Mouse (Mus musculus): Measurements from ENCODE around the gene Lhcgr. TPM values are rescaled to one million over a fixed set of nuclear protein-coding genes. Genes with fewer than 3 reads are reported as not detected.

Gene Lhcgr
- polyA plus RNA-seq, 1 experiment = not detected

DNA sequence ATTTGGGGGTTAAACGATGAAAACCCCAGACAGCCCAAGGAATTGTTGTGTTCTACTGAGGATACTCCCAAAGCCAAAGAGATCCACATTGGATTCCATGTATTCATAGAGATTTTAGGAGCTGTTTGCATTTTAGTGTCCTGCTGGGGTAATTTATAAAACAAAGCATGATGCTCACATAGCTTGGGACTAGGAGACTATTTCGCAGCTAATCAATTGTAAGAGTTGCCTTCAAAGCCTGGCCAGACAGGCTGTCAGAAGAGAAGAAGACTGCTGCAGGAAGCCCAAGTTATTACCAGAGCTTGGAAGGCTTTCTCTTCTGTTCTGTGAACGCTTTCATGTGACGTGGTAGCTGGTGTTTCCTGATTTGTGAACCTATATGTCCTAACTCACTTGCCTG lies 5.4 kb downstream of the Lhcgr start:
- H3K4me3 ChIP-seq = no peak overlapping the region
- no peaks in the 10 kb centered on the region for H3K36me3 ChIP-seq (ENCODE audit: control insufficient read depth, insufficient read depth)
- TF ChIP-seq E2F4 (IDR thresholded peaks at IDR 0.05; ENCODE audit: insufficient read depth) (no peak), REST (IDR thresholded peaks at IDR 0.05; ENCODE audit: insufficient read depth, insufficient read length) (no peak), POLR2A (IDR thresholded peaks at IDR 0.05; ENCODE audit: insufficient read length, low read depth) (no peak), TCF3 (IDR thresholded peaks at IDR 0.05; ENCODE audit: insufficient read length, low read depth) (no peak), TCF12 (IDR thresholded peaks at IDR 0.05; ENCODE audit: insufficient read depth, poor library complexity, severe bottlenecking) (no peak), CEBPB (IDR thresholded peaks at IDR 0.05; ENCODE audit: insufficient read depth, poor library complexity, severe bottlenecking) (no peak), MAX (IDR thresholded peaks at IDR 0.05; ENCODE audit: low read depth) (no peak), SRF (IDR thresholded peaks at IDR 0.05; ENCODE audit: control insufficient read depth, insufficient read length, low read depth) (no peak), POLR2AphosphoS2 (IDR thresholded peaks at IDR 0.05; ENCODE audit: insufficient read length, low read depth) (no peak), USF1 (IDR thresholded peaks at IDR 0.05; ENCODE audit: low read depth) (no peak), MYOD1 (IDR thresholded peaks at IDR 0.05; ENCODE audit: control insufficient read depth in 1 of 3, insufficient read length in 2 of 3, low read depth in 2 of 3) (no peak), MYOG (IDR thresholded peaks at IDR 0.05; ENCODE audit: control insufficient read depth in 1 of 3, insufficient read depth in 1 of 3, insufficient read length in 2 of 3, low read depth in 2 of 3) (no peak)
- H3K4me2 ChIP-seq (ENCODE audit: low read depth) = no peak overlapping the region
- no peaks in the 10 kb centered on the region for H3K27me3 ChIP-seq (ENCODE audit: control insufficient read depth, insufficient read depth, insufficient read length)
- no peak overlapping the region for H3ac ChIP-seq (ENCODE audit: control insufficient read depth, insufficient read length)
- no peaks in the 10 kb centered on the region for H3K79me2 ChIP-seq (ENCODE audit: control insufficient read depth, insufficient read depth)

GRCm38 (mm10) chr17:88779148-88779547 lies 12.6 kb downstream of the Lhcgr start:
- H3ac ChIP-seq (ENCODE audit: control insufficient read depth, insufficient read length) = no peak overlapping the region
- no peaks in the 10 kb centered on the region for H3K36me3 ChIP-seq (ENCODE audit: control insufficient read depth, insufficient read depth)
- TF ChIP-seq USF1 (IDR thresholded peaks at IDR 0.05; ENCODE audit: low read depth) (no peak), POLR2A (IDR thresholded peaks at IDR 0.05; ENCODE audit: insufficient read length, low read depth) (no peak), MYOG (IDR thresholded peaks at IDR 0.05; ENCODE audit: control insufficient read depth in 1 of 3, insufficient read depth in 1 of 3, insufficient read length in 2 of 3, low read depth in 2 of 3) (no peak), TCF3 (IDR thresholded peaks at IDR 0.05; ENCODE audit: insufficient read length, low read depth) (no peak), SRF (IDR thresholded peaks at IDR 0.05; ENCODE audit: control insufficient read depth, insufficient read length, low read depth) (no peak), POLR2AphosphoS2 (IDR thresholded peaks at IDR 0.05; ENCODE audit: insufficient read length, low read depth) (no peak), TCF12 (IDR thresholded peaks at IDR 0.05; ENCODE audit: insufficient read depth, poor library complexity, severe bottlenecking) (no peak), MYOD1 (IDR thresholded peaks at IDR 0.05; ENCODE audit: control insufficient read depth in 1 of 3, insufficient read length in 2 of 3, low read depth in 2 of 3) (no peak), REST (IDR thresholded peaks at IDR 0.05; ENCODE audit: insufficient read depth, insufficient read length) (no peak), MAX (IDR thresholded peaks at IDR 0.05; ENCODE audit: low read depth) (no peak), CEBPB (IDR thresholded peaks at IDR 0.05; ENCODE audit: insufficient read depth, poor library complexity, severe bottlenecking) (no peak), E2F4 (IDR thresholded peaks at IDR 0.05; ENCODE audit: insufficient read depth) (no peak)
- H3K4me2 ChIP-seq (ENCODE audit: low read depth) = no peak overlapping the region
- no peak overlapping the region for H3K4me3 ChIP-seq
- no peaks in the 10 kb centered on the region for H3K79me2 ChIP-seq (ENCODE audit: control insufficient read depth, insufficient read depth)
- no peaks in the 10 kb centered on the region for H3K27me3 ChIP-seq (ENCODE audit: control insufficient read depth, insufficient read depth, insufficient read length)

- Histone ChIP-seq H3K27me3 (ENCODE audit: control insufficient read depth, insufficient read depth, insufficient read length) (no peaks in the 10 kb centered on the region), H3K36me3 (ENCODE audit: control insufficient read depth, insufficient read depth) (no peaks in the 10 kb centered on the region), H3ac (ENCODE audit: control insufficient read depth, insufficient read length) (no peak overlapping the region), H3K4me3 (no peak overlapping the region), H3K4me2 (ENCODE audit: low read depth) (no peak overlapping the region), H3K79me2 (ENCODE audit: control insufficient read depth, insufficient read depth) (no peaks in the 10 kb centered on the region)
- no peak for TF ChIP-seq MYOD1 (IDR thresholded peaks at IDR 0.05; ENCODE audit: control insufficient read depth in 1 of 3, insufficient read length in 2 of 3, low read depth in 2 of 3)
- TF ChIP-seq CEBPB (IDR thresholded peaks at IDR 0.05; ENCODE audit: insufficient read depth, poor library complexity, severe bottlenecking) = no peak
- TF ChIP-seq POLR2A (IDR thresholded peaks at IDR 0.05; ENCODE audit: insufficient read length, low read depth) = no peak
- TF ChIP-seq USF1 (IDR thresholded peaks at IDR 0.05; ENCODE audit: low read depth) = no peak
- TF ChIP-seq TCF12 (IDR thresholded peaks at IDR 0.05; ENCODE audit: insufficient read depth, poor library complexity, severe bottlenecking) = no peak
- TF ChIP-seq REST (IDR thresholded peaks at IDR 0.05; ENCODE audit: insufficient read depth, insufficient read length) = no peak
- no peak for TF ChIP-seq MAX (IDR thresholded peaks at IDR 0.05; ENCODE audit: low read depth)
- TF ChIP-seq TCF3 (IDR thresholded peaks at IDR 0.05; ENCODE audit: insufficient read length, low read depth) = no peak
- no peak for TF ChIP-seq POLR2AphosphoS2 (IDR thresholded peaks at IDR 0.05; ENCODE audit: insufficient read length, low read depth)
- no peak for TF ChIP-seq SRF (IDR thresholded peaks at IDR 0.05; ENCODE audit: control insufficient read depth, insufficient read length, low read depth)
- no peak for TF ChIP-seq E2F4 (IDR thresholded peaks at IDR 0.05; ENCODE audit: insufficient read depth)
Measured at GRCm38 (mm10) chr17:88774103-88774526, 17.7 kb downstream of the Lhcgr start.

GRCm38 (mm10) chr17:88770081-88770480 lies 21.7 kb downstream of the Lhcgr start:
- H3K27me3 ChIP-seq (ENCODE audit: control insufficient read depth, insufficient read depth, insufficient read length) = no peaks in the 10 kb centered on the region
- no peak overlapping the region for H3K4me3 ChIP-seq
- H3K36me3 ChIP-seq (ENCODE audit: control insufficient read depth, insufficient read depth) = no peaks in the 10 kb centered on the region
- H3K79me2 ChIP-seq (ENCODE audit: control insufficient read depth, insufficient read depth) = no peaks in the 10 kb centered on the region
- no peak overlapping the region for H3K4me2 ChIP-seq (ENCODE audit: low read depth)
- no peak overlapping the region for H3ac ChIP-seq (ENCODE audit: control insufficient read depth, insufficient read length)
- TF ChIP-seq REST (IDR thresholded peaks at IDR 0.05; ENCODE audit: insufficient read depth, insufficient read length) = no peak
- no peak for TF ChIP-seq MYOG (IDR thresholded peaks at IDR 0.05; ENCODE audit: control insufficient read depth in 1 of 3, insufficient read depth in 1 of 3, insufficient read length in 2 of 3, low read depth in 2 of 3)

DNA sequence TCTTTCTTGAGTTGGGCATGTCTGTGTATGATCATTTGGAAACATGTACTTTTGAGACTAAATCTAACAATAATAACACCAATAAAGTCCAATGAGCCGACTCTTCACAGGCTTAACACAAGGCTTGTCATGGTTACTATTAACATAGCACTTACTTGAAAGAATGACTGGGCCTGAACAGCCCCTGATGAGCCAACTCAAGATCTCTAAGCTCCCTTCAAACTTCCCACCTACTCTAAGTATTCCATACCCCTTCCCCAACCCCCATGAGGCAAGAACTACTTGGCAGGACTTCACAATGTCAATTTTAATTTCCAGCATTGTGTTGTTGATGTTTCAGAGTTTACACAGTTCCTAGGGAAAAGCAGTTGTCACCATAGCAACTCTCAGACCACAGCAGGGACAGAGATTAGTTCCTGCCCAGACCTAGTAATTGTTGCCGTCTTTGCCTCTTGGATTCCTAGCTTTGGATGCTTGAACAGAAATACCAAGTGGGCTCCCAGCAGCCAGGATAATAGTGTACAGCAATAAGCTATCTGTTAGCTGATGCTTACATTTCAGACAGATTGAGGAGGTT lies 22.4 kb downstream of the Lhcgr start:
- no peaks in the 10 kb centered on the region for H3K27me3 ChIP-seq (ENCODE audit: control insufficient read depth, insufficient read depth, insufficient read length)
- no peaks in the 10 kb centered on the region for H3K36me3 ChIP-seq (ENCODE audit: control insufficient read depth, insufficient read depth)
- TF ChIP-seq POLR2A (IDR thresholded peaks at IDR 0.05; ENCODE audit: insufficient read length, low read depth) (no peak), TCF3 (IDR thresholded peaks at IDR 0.05; ENCODE audit: insufficient read length, low read depth) (no peak), MYOD1 (IDR thresholded peaks at IDR 0.05; ENCODE audit: control insufficient read depth in 1 of 3, insufficient read length in 2 of 3, low read depth in 2 of 3) (no peak), CEBPB (IDR thresholded peaks at IDR 0.05; ENCODE audit: insufficient read depth, poor library complexity, severe bottlenecking) (no peak), E2F4 (IDR thresholded peaks at IDR 0.05; ENCODE audit: insufficient read depth) (no peak), POLR2AphosphoS2 (IDR thresholded peaks at IDR 0.05; ENCODE audit: insufficient read length, low read depth) (no peak), REST (IDR thresholded peaks at IDR 0.05; ENCODE audit: insufficient read depth, insufficient read length) (no peak), SRF (IDR thresholded peaks at IDR 0.05; ENCODE audit: control insufficient read depth, insufficient read length, low read depth) (no peak), USF1 (IDR thresholded peaks at IDR 0.05; ENCODE audit: low read depth) (no peak), TCF12 (IDR thresholded peaks at IDR 0.05; ENCODE audit: insufficient read depth, poor library complexity, severe bottlenecking) (no peak), MYOG (IDR thresholded peaks at IDR 0.05; ENCODE audit: control insufficient read depth in 1 of 3, insufficient read depth in 1 of 3, insufficient read length in 2 of 3, low read depth in 2 of 3) (no peak), MAX (IDR thresholded peaks at IDR 0.05; ENCODE audit: low read depth) (no peak)
- H3K79me2 ChIP-seq (ENCODE audit: control insufficient read depth, insufficient read depth) = no peaks in the 10 kb centered on the region
- H3ac ChIP-seq (ENCODE audit: control insufficient read depth, insufficient read length) = no peak overlapping the region
- H3K4me3 ChIP-seq = no peak overlapping the region
- no peak overlapping the region for H3K4me2 ChIP-seq (ENCODE audit: low read depth)

Data from myocyte (in vitro differentiated cells).